Mouse (Mus musculus) erythroid progenitor cell, adult 5-6 weeks (primary cell): ENCODE data around the gene Pola2. TPM values are rescaled to one million over a fixed set of nuclear protein-coding genes. Genes with fewer than 3 reads are reported as not detected.

ENCODE experiments used
- ATAC-seq: replicated peaks from 2 replicates; pipeline ENCODE4 v1.8.0; 2016; ENCODE audit warnings: moderate number of reproducible peaks, mild to moderate bottlenecking, moderate TSS enrichment, inconsistent platforms; ENCODE audit not compliant: poor library complexity, low FRiP score, severe bottlenecking
- total RNA-seq, 2 experiments: library from RNA; stranded (forward) in 1 of 2; stranded (reverse) in 1 of 2; fragments of 150-400 nt in 1 of 2; fragments of 186-747, 209-891 nt in 1 of 2; gene quantifications; 2 replicates each; pipeline versions ENCODE4 v1.2.3 to v1.2.4; 2015 to 2017; ENCODE audit warnings: low replicate concordance in 2 of 2

The Pola2 gene
- total RNA-seq (2015; ENCODE audit: low replicate concordance) = 64.9 and 72.5 TPM in 2 replicates
- total RNA-seq (2017; ENCODE audit: low replicate concordance) = 55.1 and 71.9 TPM in 2 replicates

DNA sequence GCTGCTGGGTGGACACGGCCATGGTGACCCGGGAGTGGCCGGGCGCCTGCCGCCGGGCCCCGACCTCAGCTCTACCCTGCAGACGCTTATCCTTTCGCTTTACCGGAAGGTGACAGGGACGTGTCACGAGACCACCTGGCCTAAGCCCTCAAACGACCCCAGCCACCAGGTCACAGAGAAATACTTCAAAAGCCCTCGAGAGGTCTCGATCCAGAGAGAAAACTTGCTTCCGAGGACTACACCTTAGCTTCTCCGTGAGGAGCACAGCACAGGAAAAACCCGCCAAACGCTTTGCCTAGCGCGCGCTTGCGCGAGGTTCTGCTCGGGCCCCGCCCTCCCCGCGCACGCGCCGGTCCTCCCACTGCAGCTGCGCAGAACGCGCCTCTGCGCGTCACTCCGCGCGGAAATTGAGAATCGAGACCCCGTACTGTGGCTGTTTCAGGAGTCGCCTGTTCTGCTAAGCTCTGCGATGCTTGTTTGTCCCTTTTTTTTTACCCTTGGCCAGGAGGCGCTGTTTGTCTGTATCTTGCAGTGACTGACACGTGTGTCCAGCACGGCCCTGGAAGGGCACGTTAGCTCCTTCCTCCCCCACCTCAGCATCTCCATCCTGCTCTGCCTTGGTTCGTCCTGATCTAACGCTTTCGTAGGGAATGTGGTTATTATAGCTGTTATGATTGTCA, at the start of gene Pola2:
TSS of gene Pola2 (minus strand) at position 320 of the 680 bp plus-strand sequence.
- peak; percentile 81 for ATAC-seq

GRCm38 (mm10) chr19:6013691-6014090, 49.7 kb upstream of the Pola2 start:
- ATAC-seq = no peak

- ATAC-seq = no peak
Measured at GRCm38 (mm10) chr19:6009137-6009536, 45.1 kb upstream of the Pola2 start.

- ATAC-seq = no peak
Measured at GRCm38 (mm10) chr19:6007013-6007412, 43.0 kb upstream of the Pola2 start.

- ATAC-seq = no peak
Measured at GRCm38 (mm10) chr19:6005541-6005940, 41.5 kb upstream of the Pola2 start.

DNA sequence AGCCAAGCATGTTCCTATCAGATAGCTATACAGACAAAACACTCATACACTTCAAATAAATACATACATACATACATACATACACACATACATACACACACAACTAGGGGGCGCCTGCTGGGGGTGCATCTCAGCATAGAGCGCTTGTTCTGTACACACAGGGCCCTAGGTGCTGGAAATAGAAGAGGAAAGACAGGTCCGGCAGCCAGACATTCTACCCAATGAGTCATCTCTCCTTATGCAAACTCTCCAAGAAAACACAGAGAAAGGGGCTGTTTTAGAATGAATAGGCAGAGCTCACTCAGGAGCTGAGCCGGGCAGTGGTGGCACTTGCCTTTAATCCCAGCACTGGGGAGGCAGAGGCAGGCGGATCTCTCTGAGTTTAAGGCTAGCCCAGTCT, 36.0 kb upstream of the Pola2 start:
- ATAC-seq = no peak

DNA sequence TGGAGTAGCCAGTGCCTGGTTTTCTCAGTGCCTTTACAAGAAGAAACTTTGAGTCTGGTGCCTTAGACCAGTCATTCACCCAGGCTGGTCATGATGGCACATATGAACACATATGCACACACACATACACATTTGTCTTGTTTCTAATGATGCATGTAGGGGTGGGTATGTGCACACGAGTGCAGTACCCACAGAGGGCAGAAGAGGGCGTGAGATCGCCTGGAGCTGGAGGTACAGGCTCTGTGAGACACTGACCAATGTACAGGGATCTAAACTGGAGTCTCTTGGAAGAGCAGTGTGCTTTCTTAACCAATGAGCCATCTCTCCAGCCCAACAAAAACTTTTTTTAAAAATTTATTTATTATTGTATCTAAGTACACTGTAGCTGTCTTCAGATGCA, 34.2 kb upstream of the Pola2 start:
- ATAC-seq = 0 out of 2 replicates have a peak, but pooled peaks have one; percentile 61

GRCm38 (mm10) chr19:5994711-5995110, 30.7 kb upstream of the Pola2 start:
- no peak for ATAC-seq

DNA sequence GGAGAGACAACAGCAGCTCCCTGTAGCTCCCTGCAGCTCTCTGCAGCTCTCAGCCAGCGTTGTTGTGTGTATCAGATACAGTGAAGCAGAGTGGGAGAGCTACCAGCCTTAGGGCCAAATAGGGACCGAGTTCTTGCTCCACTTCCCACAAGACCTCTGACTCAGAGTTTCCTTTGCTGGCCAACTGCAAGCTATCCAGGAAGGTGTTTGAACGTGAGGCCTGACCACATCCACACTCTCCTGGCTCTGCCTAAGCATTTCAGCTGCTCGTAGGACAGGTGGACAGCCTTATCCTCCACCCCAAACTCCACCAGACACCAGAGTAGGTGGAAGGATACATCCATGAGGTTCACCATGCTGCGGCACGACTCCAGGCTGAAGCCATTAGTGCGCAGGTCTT, 28.0 kb upstream of the Pola2 start:
- ATAC-seq = no peak

GRCm38 (mm10) chr19:5991467-5991866, 27.5 kb upstream of the Pola2 start:
- no peak for ATAC-seq

DNA sequence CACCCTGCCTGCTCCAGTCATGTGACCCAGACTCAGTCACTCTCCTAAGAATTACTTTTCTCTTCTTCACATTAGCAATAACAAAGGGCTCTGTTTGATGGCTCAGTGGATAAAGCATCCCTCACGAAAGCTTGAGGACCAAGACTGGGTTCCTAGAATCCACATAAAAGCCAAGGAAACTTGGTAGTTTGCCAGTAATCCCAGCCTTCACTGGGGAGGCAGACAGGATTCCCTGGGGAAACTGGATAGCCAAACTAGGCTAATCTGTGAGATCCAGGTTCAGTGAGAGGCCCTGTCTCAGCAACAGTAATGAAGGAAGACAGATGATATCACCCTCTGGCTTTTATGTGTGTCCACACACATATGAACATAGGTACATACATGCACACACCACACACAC, 26.9 kb upstream of the Pola2 start:
- ATAC-seq = no peak

DNA sequence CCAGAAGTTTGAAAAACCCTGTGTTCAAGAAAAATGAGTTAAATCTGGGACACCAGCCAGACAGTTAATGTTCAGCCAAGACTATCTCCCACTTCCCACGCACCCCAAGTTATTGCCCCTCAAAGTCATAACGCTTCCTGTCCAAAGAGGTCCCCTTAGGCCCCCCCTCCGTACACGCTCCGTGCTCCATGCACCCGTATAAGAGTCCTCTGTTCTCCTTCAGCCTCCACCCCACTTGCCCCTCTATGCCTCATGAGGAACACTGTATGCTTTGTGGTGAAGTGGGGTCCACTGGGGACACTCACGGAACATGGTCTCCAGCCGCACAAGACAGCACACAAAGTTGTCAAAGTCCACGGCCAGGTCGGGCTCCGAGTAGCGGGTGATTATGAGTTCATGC, 26.0 kb upstream of the Pola2 start:
- no peak for ATAC-seq

DNA sequence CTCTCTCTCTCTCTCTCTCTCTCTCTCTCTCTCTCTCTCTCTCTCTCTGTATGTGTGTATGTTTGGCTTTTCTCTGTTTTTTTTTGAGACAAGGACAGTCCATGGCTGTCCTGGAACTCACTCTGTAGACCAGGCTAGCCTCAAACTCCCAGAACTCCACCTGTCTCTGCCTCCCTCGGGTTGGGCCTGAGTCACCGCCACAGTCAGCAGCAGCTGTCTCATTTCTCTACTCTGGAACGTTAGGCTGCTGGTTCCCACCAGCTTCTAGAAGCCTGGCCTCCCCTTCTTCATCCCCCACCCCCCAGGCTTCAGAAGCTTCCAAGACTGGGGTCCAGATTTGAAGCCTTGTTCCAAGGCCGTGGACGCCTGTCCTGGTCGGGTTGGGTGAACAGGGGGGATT, 25.6 kb upstream of the Pola2 start:
- ATAC-seq = no peak

DNA sequence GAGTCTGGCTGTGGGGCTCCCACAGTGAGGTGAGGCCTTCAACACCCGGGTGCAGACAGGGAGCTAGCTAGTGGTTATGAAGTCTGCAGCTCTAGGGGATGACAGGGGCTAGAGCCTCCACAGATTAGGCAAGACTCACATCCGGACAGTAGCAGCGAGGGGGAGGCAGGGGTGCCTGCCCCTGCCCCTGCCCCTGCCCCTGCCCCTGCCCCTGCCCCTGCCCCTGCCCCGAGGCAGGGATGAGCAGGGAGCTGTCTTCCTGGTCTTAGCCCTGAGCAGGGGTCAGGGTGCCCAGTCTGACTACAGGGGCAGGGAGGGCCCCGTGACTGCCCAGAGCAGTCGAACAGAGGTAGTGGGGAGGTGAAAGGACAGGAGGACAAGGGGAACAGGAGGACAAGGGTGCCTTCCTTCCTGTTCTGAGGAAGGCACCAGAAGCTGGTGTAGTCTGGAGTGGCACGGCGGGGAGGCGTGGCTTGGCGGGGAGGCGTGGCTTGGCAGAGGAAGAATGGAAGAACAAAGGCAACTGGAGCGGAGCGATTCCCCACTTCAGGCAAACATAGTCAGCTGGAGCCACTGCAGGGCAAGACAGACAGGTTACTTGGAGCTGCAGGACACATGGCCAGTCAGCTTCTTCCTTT, 24.9 kb upstream of the Pola2 start:
- 0 out of 2 replicates have a peak, but pooled peaks have one; percentile 40 for ATAC-seq

GRCm38 (mm10) chr19:5988027-5988814, 24.2 kb upstream of the Pola2 start:
- no peak for ATAC-seq

DNA sequence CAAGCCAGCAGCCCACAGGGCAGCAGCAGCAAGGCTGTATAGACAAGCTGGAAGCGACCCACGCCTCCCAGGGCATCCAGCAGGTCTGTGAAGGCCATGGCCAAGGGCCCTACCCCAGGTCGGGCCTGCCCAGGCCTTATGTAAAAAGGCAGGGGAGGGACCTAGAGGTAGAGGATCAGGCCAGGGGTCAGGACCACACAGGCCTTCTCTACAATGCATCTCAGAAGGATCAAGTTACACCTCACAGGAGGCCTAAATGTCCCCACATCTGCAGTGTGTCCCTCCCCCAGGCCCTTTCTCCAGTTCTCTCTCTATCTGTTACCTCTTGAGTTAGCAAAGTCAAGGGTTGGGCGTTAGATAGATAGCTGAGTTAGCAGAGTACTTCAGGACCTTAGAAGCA, 22.0 kb upstream of the Pola2 start, which contains the start of gene Slc22a20:
TSS of gene Slc22a20 (minus strand) at position 101 of the 400 bp plus-strand sequence.
- ATAC-seq = no peak

- ATAC-seq = no peak
Measured at GRCm38 (mm10) chr19:5980477-5980876, 16.5 kb upstream of the Pola2 start.

- ATAC-seq = no peak
Measured at GRCm38 (mm10) chr19:5977717-5978116, 13.7 kb upstream of the Pola2 start.

- no peak for ATAC-seq
Measured at GRCm38 (mm10) chr19:5975676-5976075, 11.7 kb upstream of the Pola2 start.

DNA sequence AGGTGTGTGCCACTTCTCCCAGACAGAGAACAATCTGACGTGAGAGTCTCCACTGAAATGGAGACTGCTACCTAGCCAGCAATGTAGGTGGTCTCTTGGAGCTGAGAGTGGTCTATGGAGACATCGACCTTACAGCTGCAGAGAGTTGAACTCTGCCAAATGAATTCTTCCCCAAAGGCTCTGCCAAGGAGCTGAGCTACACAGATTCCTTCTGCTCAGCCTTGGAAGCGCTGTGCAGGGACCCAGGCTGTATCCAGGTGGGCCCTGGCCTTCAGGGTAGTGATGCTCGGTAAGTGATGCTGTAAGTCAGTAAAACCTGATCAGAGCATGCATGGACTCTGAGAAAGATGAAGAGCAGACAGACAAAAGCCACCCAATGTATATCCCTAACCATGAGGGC, 11.1 kb upstream of the Pola2 start:
- no peak for ATAC-seq

GRCm38 (mm10) chr19:5967664-5968063, 3.7 kb upstream of the Pola2 start:
- peak; percentile 22; the same call in 1 of the 2 replicates for ATAC-seq
